Mouse (Mus musculus) C2C12 (cell line): ENCODE results near the gene Rnf111. TPM values are rescaled to one million over a fixed set of nuclear protein-coding genes. Genes with fewer than 3 reads are reported as not detected.
"Not testable (repeated sequence)": the region's sequence is repeated elsewhere in the genome, so short reads cannot be mapped to it uniquely, and the experiment has no call there.

Source experiments
- H3K27me3 ChIP-seq: one replicate; pipeline ENCODE4 v1.6.1; 2011; ENCODE audit not compliant: control insufficient read depth, insufficient read depth, insufficient read length
- H3K36me3 ChIP-seq: one replicate; pipeline ENCODE4 v1.6.1; 2011; ENCODE audit not compliant: control insufficient read depth, insufficient read depth
- H3K4me3 ChIP-seq: one replicate; pipeline ENCODE4 v1.5.1; 2011; ENCODE audit warnings: mild to moderate bottlenecking, control low read depth; ENCODE audit not compliant: poor library complexity, insufficient read depth, severe bottlenecking
- H3K79me2 ChIP-seq: one replicate; pipeline ENCODE4 v1.6.1; 2011; ENCODE audit not compliant: control insufficient read depth, insufficient read depth
- H3K79me3 ChIP-seq: one replicate; pipeline ENCODE4 v1.6.1; 2011; ENCODE audit warnings: low read depth, control low read depth
- H3ac ChIP-seq: one replicate; pipeline ENCODE3; 2011; ENCODE audit warnings: low read depth; ENCODE audit not compliant: control insufficient read depth, insufficient read length
- CEBPB ChIP-seq: IDR thresholded peaks from one replicate; pipeline ENCODE4 v1.6.1; 2011; ENCODE audit warnings: low read depth, mild to moderate bottlenecking, control low read depth, moderate library complexity
- CTCF ChIP-seq: IDR thresholded peaks from one replicate; pipeline ENCODE4 v1.5.1; 2011; ENCODE audit not compliant: control insufficient read depth, insufficient read depth, insufficient read length
- FOSL1 ChIP-seq: IDR thresholded peaks from one replicate; pipeline ENCODE4 v1.8.0; 2011; ENCODE audit warnings: mild to moderate bottlenecking, low read length; ENCODE audit not compliant: poor library complexity, insufficient read depth, severe bottlenecking
- MAX ChIP-seq: IDR thresholded peaks from one replicate; pipeline ENCODE4 v1.6.1; 2011; ENCODE audit warnings: mild to moderate bottlenecking, control low read depth
- MYOD1 ChIP-seq: IDR thresholded peaks from one replicate; pipeline ENCODE4 v1.6.1; 2011; ENCODE audit warnings: low read depth; ENCODE audit not compliant: control insufficient read depth, insufficient read length
- MYOG ChIP-seq: IDR thresholded peaks from one replicate; pipeline ENCODE4 v1.6.1; 2011; ENCODE audit not compliant: control insufficient read depth, insufficient read length; ENCODE audit errors: extremely low read depth
- USF1 ChIP-seq: IDR thresholded peaks from one replicate; pipeline ENCODE4 v1.6.1; 2011; ENCODE audit warnings: low read depth, mild to moderate bottlenecking, control low read depth, moderate library complexity
- long read RNA-seq, 2 experiments: library from polyadenylated mRNA; unstranded; transcript quantifications; one replicate each; pipeline ENCODE4 v2.0.0; 2019 to 2020
- polyA plus RNA-seq: library from polyadenylated mRNA; unstranded; fragments of >200 nt; fragmentation: generic; extraction: Trizol; gene quantifications from one replicate; pipeline ENCODE4 v1.2.1, GENCODE M21; 2012; ENCODE audit warnings: missing spikeins

Gene Rnf111
- polyA plus RNA-seq: 10.4 TPM
- long read RNA-seq, experiment 1, partial matches to known transcripts: 5 of 10 reads
- long read RNA-seq, experiment 1, other reads (novel, unspliced or antisense): 5 of 10 reads
- long read RNA-seq, experiment 2, full-length matches to known transcripts: 3 of 33 reads
- long read RNA-seq, experiment 2, partial matches to known transcripts: 8 of 33 reads
- long read RNA-seq, experiment 2, other reads (novel, unspliced or antisense): 22 of 33 reads

- peaks cover 49% of the 10 kb centered on the region for H3K79me2 ChIP-seq
- no peaks in the 10 kb centered on the region for H3K27me3 ChIP-seq
- no peak for TF ChIP-seq MYOG
- TF ChIP-seq USF1: no peak
- TF ChIP-seq CEBPB: no peak
- TF ChIP-seq MYOD1: no peak
- TF ChIP-seq MAX: no peak
- TF ChIP-seq CTCF: no peak
- no peak for TF ChIP-seq FOSL1
- peak within 1 kb of the TSS; percentile 85 for H3ac ChIP-seq
- H3K36me3 ChIP-seq: no peaks in the 10 kb centered on the region
- peaks cover 42% of the 10 kb centered on the region for H3K79me3 ChIP-seq
- H3K4me3 ChIP-seq: peak within 1 kb of the TSS; percentile 71
Observed at GRCm38 (mm10) chr9:70503626-70504041, at the start of gene Rnf111. Gene Rnf111 (minus strand): TSS chr9:70503725.

GRCm38 (mm10) chr9:70552233-70552632, 48.7 kb upstream of the Rnf111 start:
- Histone ChIP-seq H3K36me3 (peaks cover 26% of the 10 kb centered on the region), H3K79me2 (peaks cover 91% of the 10 kb centered on the region), H3K79me3 (peaks cover 59% of the 10 kb centered on the region)
- H3ac ChIP-seq, H3K27me3 ChIP-seq, H3K4me3 ChIP-seq: not testable (repeated sequence)

- TF ChIP-seq MYOG: no peak
- no peak for TF ChIP-seq CTCF
- no peak for TF ChIP-seq CEBPB
- TF ChIP-seq USF1: no peak
- TF ChIP-seq MAX: no peak
- no peak for TF ChIP-seq FOSL1
- TF ChIP-seq MYOD1: no peak
- H3K36me3 ChIP-seq: peaks cover 31% of the 10 kb centered on the region
- peaks cover 66% of the 10 kb centered on the region for H3K79me3 ChIP-seq
- H3ac ChIP-seq: no peak overlapping the region
- no peaks in the 10 kb centered on the region for H3K27me3 ChIP-seq
- peaks cover 91% of the 10 kb centered on the region for H3K79me2 ChIP-seq
- no peak overlapping the region for H3K4me3 ChIP-seq
Observed at GRCm38 (mm10) chr9:70551524-70551923, 48.0 kb upstream of the Rnf111 start.

GRCm38 (mm10) chr9:70548304-70548703, 44.8 kb upstream of the Rnf111 start:
- no peak overlapping the region for H3ac ChIP-seq
- no peak overlapping the region for H3K4me3 ChIP-seq
- H3K79me2 ChIP-seq: peaks cover 99% of the 10 kb centered on the region
- peaks cover 38% of the 10 kb centered on the region for H3K36me3 ChIP-seq
- H3K79me3 ChIP-seq: peaks cover 82% of the 10 kb centered on the region
- no peaks in the 10 kb centered on the region for H3K27me3 ChIP-seq
- TF ChIP-seq USF1: no peak
- TF ChIP-seq MYOD1: no peak
- TF ChIP-seq FOSL1: no peak

- H3K4me3 ChIP-seq, H3ac ChIP-seq, H3K27me3 ChIP-seq: not testable (repeated sequence)
- Histone ChIP-seq H3K36me3 (peaks cover 31% of the 10 kb centered on the region), H3K79me3 (peaks cover 72% of the 10 kb centered on the region), H3K79me2 (peaks cover 86% of the 10 kb centered on the region)
Observed at GRCm38 (mm10) chr9:70546576-70546975, 43.1 kb upstream of the Rnf111 start.

- H3K36me3 ChIP-seq: peaks cover 18% of the 10 kb centered on the region
- H3ac ChIP-seq: no peak overlapping the region
- no peaks in the 10 kb centered on the region for H3K27me3 ChIP-seq
- peaks cover 57% of the 10 kb centered on the region for H3K79me3 ChIP-seq
- peaks cover 70% of the 10 kb centered on the region for H3K79me2 ChIP-seq
- TF ChIP-seq USF1 (no peak), CEBPB (no peak)
- no peak overlapping the region for H3K4me3 ChIP-seq
Observed at GRCm38 (mm10) chr9:70544831-70545230, 41.3 kb upstream of the Rnf111 start.

GRCm38 (mm10) chr9:70543985-70544384, 40.5 kb upstream of the Rnf111 start:
- no peak overlapping the region for H3ac ChIP-seq
- H3K4me3 ChIP-seq: peak overlapping the region; percentile 57
- peaks cover 15% of the 10 kb centered on the region for H3K36me3 ChIP-seq
- TF ChIP-seq CTCF: no peak
- TF ChIP-seq FOSL1: no peak
- TF ChIP-seq MYOD1: no peak
- no peak for TF ChIP-seq MYOG
- TF ChIP-seq MAX: no peak
- TF ChIP-seq CEBPB: no peak
- TF ChIP-seq USF1: no peak
- peaks cover 61% of the 10 kb centered on the region for H3K79me2 ChIP-seq
- H3K27me3 ChIP-seq: no peaks in the 10 kb centered on the region
- H3K79me3 ChIP-seq: peaks cover 52% of the 10 kb centered on the region
